Mouse (Mus musculus) lung, embryonic 14.5 days (tissue): ENCODE measurements around the gene Rap1gap2. TPM values are rescaled to one million over a fixed set of nuclear protein-coding genes. Genes with fewer than 3 reads are reported as not detected.

ENCODE experiments used
- ATAC-seq: fragments of 200-750 bp; cut with Nextera tagmentation; 2 replicates; pipeline ENCODE4 v1.8.0; 2017; ENCODE audit warnings: mild to moderate bottlenecking, moderate TSS enrichment, moderate library complexity; ENCODE audit not compliant: insufficient read depth
- DNase-seq: peaks from one replicate; pipeline ENCODE4 v3.0.0-alpha.2; 2015
- H3K27ac ChIP-seq: fragments of 300-500 bp; sonication (generic); 2 replicates; pipeline ENCODE4 v1.5.1; 2014; ENCODE audit warnings: low read depth, mild to moderate bottlenecking, moderate library complexity
- H3K27me3 ChIP-seq: fragments of 300-500 bp; sonication (generic); 2 replicates; pipeline ENCODE4 v1.6.1; 2014; ENCODE audit warnings: low read length, control low read depth; ENCODE audit not compliant: insufficient read depth
- H3K36me3 ChIP-seq: fragments of 300-500 bp; sonication (generic); 2 replicates; pipeline ENCODE4 v1.6.1; 2014; ENCODE audit warnings: control low read depth; ENCODE audit not compliant: insufficient read depth
- H3K4me1 ChIP-seq: fragments of 300-500 bp; sonication (generic); 2 replicates; pipeline ENCODE4 v1.6.1; 2014; ENCODE audit warnings: antibody characterized with exemption, control low read depth; ENCODE audit not compliant: insufficient read depth
- H3K4me2 ChIP-seq: fragments of 300-500 bp; sonication (generic); 2 replicates; pipeline ENCODE4 v1.6.1; 2014; ENCODE audit warnings: mild to moderate bottlenecking
- H3K4me3 ChIP-seq: fragments of 300-500 bp; sonication (generic); 2 replicates; pipeline ENCODE4 v1.5.1; 2014; ENCODE audit warnings: low read depth, low read length
- H3K9ac ChIP-seq: fragments of 300-500 bp; sonication (generic); 2 replicates; pipeline ENCODE4 v1.6.1; 2014
- H3K9me3 ChIP-seq: fragments of 300-500 bp; sonication (generic); 2 replicates; pipeline ENCODE4 v1.6.1; 2016; ENCODE audit warnings: low read depth, low read length, control low read depth
- CTCF ChIP-seq: IDR thresholded peaks from 2 replicates; pipeline ENCODE4 v1.5.1; 2016; ENCODE audit warnings: antibody characterized with exemption, low read depth
- WGBS: fragments of 180-500 bp; shearing (Covaris S2); extraction: QIAGEN DNeasy Blood & Tissue Kit; methylation state at CpG from one replicate; pipeline ENCODE4 v1.1.7; 2014; 5-methylcytosine and 5-hydroxymethylcytosine counted together
- polyA plus RNA-seq: library from polyadenylated mRNA; unstranded; fragments of >200 nt; fragmentation: Nextera tagmentation; extraction: Ambion mirVana; gene quantifications from 2 replicates; pipeline ENCODE4 v1.2.1, GENCODE M21; 2014

The Rap1gap2 gene
- polyA plus RNA-seq, 1 experiment from 2014 or later, result 2.6 TPM

- no peak overlapping the region for H3K4me3 ChIP-seq
- TF ChIP-seq CTCF, result no peak
- H3K4me1 ChIP-seq, result 0 out of 2 replicates have a peak, but pooled peaks cover 3% of the 10 kb centered on the region
- DNase-seq (no peak), ATAC-seq (no peak)
- no peaks in the 10 kb centered on the region for H3K9me3 ChIP-seq
- no peaks in the 10 kb centered on the region for H3K27me3 ChIP-seq
- no peak overlapping the region for H3K9ac ChIP-seq
- 36% methylated on average over 3 of the region's 3 CpGs for WGBS
- H3K36me3 ChIP-seq, result no peaks in the 10 kb centered on the region
- no peak overlapping the region for H3K27ac ChIP-seq
- no peak overlapping the region for H3K4me2 ChIP-seq
Observed at GRCm38 (mm10) chr11:74487952-74488351, 122.8 kb downstream of the Rap1gap2 start.

DNA sequence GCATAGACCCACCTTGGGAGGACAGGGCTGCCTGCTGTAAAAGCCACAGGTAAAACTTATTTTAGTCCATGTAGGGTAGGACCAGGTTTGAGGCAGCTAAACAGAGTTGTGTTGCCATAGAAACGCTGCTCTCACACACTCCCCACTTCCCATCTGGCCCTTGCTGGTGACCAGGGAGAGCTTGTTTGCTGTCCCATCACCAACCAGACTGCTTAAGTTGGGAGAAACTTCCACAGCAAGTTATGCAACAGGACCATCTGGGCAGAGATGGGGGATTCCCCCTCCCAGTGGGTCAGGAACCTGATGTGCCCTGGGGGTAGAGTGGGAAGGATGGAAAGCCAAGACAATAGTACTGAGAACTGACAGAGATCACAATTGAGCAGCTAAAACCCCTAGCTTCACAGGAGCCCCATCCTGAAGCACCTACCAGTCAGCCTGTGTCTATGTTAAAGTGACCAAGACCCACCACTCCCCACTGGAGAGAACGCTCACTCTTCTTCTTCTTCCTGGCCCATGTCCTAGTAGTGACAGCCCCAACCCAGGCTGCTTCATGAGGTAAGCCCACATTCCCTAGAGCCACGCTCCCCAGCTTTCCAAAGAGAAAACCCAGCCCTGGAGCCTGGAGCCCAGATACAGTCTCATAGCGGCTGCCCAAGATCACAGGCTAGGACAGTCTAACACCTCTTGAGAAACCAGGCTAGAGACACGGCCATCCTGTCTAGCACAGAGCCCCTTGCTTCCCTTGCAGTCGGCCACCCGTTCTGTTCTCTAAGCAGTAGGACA, 125.1 kb downstream of the Rap1gap2 start:
- no peak for DNase-seq
- whole genome bisulfite sequencing, result 82% methylated on average over 7 of the region's 7 CpGs
- no peak overlapping the region for H3K27ac ChIP-seq
- H3K4me1 ChIP-seq, result no peaks in the 10 kb centered on the region
- no peak overlapping the region for H3K4me2 ChIP-seq
- no peaks in the 10 kb centered on the region for H3K27me3 ChIP-seq
- H3K9ac ChIP-seq, result no peak overlapping the region
- no peak for TF ChIP-seq CTCF
- no peak overlapping the region for H3K4me3 ChIP-seq
- no peaks in the 10 kb centered on the region for H3K36me3 ChIP-seq
- no peak for ATAC-seq
- H3K9me3 ChIP-seq, result no peaks in the 10 kb centered on the region

- no peak for TF ChIP-seq CTCF
- ATAC-seq (no peak), DNase-seq (no peak)
- Histone ChIP-seq H3K27ac (no peak overlapping the region), H3K27me3 (no peaks in the 10 kb centered on the region), H3K36me3 (no peaks in the 10 kb centered on the region), H3K4me1 (0 out of 2 replicates have a peak, but pooled peaks cover 5% of the 10 kb centered on the region), H3K4me2 (no peak overlapping the region), H3K9me3 (no peaks in the 10 kb centered on the region), H3K4me3 (no peak overlapping the region), H3K9ac (no peak overlapping the region)
- WGBS, result 72% methylated on average over 5 of the region's 5 CpGs
Observed at GRCm38 (mm10) chr11:74483871-74484270, 126.8 kb downstream of the Rap1gap2 start.

DNA sequence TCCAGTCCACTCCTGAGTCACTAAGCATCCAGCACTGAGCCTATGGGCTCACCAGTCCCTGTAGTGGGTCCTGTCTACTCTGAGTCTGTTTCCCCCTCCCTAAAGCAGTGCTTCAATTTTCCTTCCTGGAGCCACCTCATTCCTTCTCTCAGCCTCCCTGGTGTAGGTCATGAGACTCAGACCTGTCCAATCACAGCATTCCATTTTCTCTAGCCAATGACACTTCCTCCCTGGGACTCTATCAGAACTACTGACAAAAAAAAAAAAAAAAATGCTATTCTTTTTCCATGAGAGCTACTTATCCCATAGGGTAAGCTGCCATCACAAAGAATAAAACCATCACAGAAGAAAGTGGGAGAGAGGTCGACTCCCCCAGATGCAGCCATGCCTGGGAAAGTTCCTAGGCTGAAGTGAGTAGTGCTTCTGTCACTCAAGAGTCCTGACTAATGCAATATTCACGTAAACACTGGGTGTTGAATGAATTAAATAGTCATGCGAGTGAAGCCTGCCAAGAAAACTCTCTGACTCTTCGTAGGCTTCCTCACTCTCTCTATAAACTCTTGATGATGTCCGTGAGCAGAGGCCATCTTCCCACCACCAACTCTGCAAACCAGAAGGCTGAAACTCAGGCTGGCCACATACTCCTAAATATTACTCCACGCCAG, 127.4 kb downstream of the Rap1gap2 start:
- H3K27ac ChIP-seq, result no peak overlapping the region
- no peaks in the 10 kb centered on the region for H3K27me3 ChIP-seq
- no peak for TF ChIP-seq CTCF
- H3K4me2 ChIP-seq, result no peak overlapping the region
- H3K9ac ChIP-seq, result no peak overlapping the region
- 0 out of 2 replicates have a peak, but pooled peaks cover 5% of the 10 kb centered on the region for H3K4me1 ChIP-seq
- ATAC-seq, result no peak
- no peaks in the 10 kb centered on the region for H3K9me3 ChIP-seq
- 54% methylated on average over 6 of the region's 6 CpGs for WGBS
- no peaks in the 10 kb centered on the region for H3K36me3 ChIP-seq
- peak; percentile 35 for DNase-seq
- no peak overlapping the region for H3K4me3 ChIP-seq

DNA sequence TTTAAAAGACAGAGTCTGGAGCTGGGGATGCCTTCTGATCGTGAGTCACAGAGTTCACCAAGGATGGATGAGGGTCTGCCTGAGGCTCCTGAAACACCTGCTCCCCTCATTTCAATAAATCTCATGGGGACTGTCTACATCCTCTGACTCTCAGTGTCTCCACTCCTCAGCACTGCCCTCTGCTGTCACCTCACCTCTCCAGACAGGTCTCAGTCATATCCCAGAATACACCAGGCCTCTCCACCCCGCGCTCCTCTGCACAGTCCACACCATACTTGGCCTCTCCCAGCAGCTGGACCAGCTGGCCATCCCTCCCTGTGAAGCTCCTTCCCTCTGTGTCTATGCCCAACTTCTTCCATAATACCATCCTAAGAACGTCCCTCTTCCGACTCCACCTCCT, 128.9 kb downstream of the Rap1gap2 start:
- Histone ChIP-seq H3K4me2 (no peak overlapping the region), H3K27me3 (no peaks in the 10 kb centered on the region), H3K4me1 (0 out of 2 replicates have a peak, but pooled peaks cover 5% of the 10 kb centered on the region), H3K36me3 (no peaks in the 10 kb centered on the region), H3K27ac (no peak overlapping the region), H3K9me3 (no peaks in the 10 kb centered on the region), H3K4me3 (no peak overlapping the region), H3K9ac (no peak overlapping the region)
- peak; percentile 24; the same call in 1 of the 2 replicates for TF ChIP-seq CTCF
- DNase-seq (no peak), ATAC-seq (peak; percentile 38; the same call in 1 of the 2 replicates)
- WGBS, result 68% methylated on average over 5 of the region's 5 CpGs

DNA sequence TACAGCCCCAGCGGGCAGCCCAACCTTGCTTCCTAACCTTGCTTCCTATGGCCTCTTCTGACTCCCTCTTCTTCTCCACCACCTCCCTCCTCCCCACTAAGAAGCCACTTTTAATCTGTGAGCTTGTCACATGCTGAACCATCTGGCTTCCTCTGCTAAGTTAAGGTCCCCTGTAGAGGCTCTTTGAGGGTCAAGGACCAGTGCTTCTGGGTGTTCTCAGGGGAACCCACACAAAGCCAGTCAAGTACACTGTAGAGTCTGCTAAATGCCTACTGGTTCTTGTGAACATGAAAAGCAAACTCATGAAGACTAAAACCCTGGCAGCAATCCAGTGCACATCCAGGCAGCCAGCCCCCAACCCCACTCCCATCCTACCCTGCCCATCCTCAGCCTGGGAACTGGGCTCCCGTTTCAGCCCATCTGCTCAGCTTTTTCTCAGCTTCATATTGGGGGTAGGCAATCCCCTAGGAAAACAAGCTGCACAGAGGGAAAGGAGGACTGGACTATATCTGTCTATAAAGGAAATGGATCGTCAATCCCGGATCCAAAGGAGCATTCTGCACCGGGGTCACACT, 130.9 kb downstream of the Rap1gap2 start:
- H3K27ac ChIP-seq, result no peak overlapping the region
- no peak for TF ChIP-seq CTCF
- H3K4me3 ChIP-seq, result no peak overlapping the region
- 70% methylated on average over 5 of the region's 5 CpGs for WGBS
- peak; percentile 37 for DNase-seq
- no peaks in the 10 kb centered on the region for H3K36me3 ChIP-seq
- H3K4me2 ChIP-seq, result no peak overlapping the region
- ATAC-seq, result peak; percentile 58; the same call in 1 of the 2 replicates
- no peak overlapping the region for H3K9ac ChIP-seq
- H3K27me3 ChIP-seq, result no peaks in the 10 kb centered on the region
- 0 out of 2 replicates have a peak, but pooled peaks cover 5% of the 10 kb centered on the region for H3K4me1 ChIP-seq
- no peaks in the 10 kb centered on the region for H3K9me3 ChIP-seq

GRCm38 (mm10) chr11:74478877-74479276, 131.8 kb downstream of the Rap1gap2 start:
- TF ChIP-seq CTCF, result no peak
- Histone ChIP-seq H3K4me1 (0 out of 2 replicates have a peak, but pooled peaks cover 5% of the 10 kb centered on the region), H3K9ac (no peak overlapping the region), H3K27me3 (no peaks in the 10 kb centered on the region), H3K36me3 (no peaks in the 10 kb centered on the region), H3K4me3 (no peak overlapping the region), H3K4me2 (no peak overlapping the region), H3K27ac (no peak overlapping the region), H3K9me3 (no peaks in the 10 kb centered on the region)
- WGBS, result 86% methylated on average over 2 of the region's 2 CpGs
- no peak for DNase-seq
- no peak for ATAC-seq
